Mouse (Mus musculus): ENCODE measurements around the gene Rom1. TPM values are rescaled to one million over a fixed set of nuclear protein-coding genes. Genes with fewer than 3 reads are reported as not detected.
"Not testable (repeated sequence)": the region's sequence is repeated elsewhere in the genome, so short reads cannot be mapped to it uniquely, and the experiment has no call there.

The Rom1 gene
- total RNA-seq, 2 experiments from 2014 or later, result 6.5 to 7.1 TPM

DNA sequence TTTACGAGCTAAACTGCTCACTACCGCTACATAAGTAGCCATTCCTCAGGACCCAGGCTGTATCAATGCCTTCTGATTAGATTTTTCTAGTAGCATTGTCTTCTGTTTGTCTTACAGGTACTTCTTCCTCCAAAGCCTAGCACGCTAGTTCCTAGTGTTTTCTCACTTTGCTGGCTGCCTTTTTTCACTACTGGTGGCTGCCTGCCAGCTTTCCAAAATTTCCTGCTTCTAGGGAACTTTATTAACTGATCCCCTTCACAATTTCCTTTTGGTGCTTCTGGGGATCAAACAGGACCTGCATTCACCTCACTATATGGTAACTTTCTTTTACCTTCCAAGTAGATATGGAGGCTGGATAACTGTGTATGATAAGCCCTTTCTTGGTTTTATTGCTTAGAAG lies 30.1 kb downstream of the Rom1 start:
- DNase-seq, result no peak
- intact Hi-C loops (cut with DNase I), result no loop called here

GRCm38 (mm10) chr19:8898576-8898975 lies 30.6 kb downstream of the Rom1 start:
- DNase-seq, result no peak
- intact Hi-C loops (cut with DNase I), result no loop called here

- peak; percentile 96 to 98 for DNase-seq
- intact Hi-C loops (cut with DNase I), result no loop called here
Measured at GRCm38 (mm10) chr19:8897865-8898495, 31.2 kb downstream of the Rom1 start, which contains the start of gene Ganab. Gene Ganab, plus strand, starts transcription at chr19:8898071.

DNA sequence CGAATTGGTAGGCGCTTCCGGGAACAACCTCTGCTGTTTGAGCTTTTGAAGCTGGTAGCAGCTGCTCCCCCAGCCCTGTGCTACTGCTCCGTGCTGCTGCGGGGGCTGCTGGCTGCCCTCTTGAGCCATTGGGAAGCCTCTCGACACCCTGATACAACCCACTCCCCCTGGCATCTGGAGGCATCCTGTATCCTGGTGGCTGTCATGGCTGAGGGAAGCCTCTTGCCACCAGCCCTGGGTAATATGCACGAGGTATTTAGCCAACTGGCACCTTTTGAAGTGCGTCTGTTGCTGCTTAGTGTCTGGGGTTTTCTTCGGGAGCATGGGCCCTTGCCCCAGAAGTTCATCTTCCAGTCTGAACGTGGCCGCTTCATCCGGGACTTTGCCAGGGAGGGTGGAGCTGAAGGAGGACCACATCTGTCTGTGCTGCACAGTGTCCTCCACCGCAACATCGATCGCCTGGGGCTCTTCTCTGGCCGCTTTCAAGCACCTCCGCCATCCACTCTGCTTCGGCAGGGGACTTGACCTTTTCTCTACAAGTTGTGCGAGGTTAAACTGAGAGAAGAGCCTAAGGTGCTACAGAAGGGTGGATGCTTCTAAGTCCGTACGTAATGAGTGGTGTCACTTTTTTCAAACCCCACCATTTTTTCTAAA lies 31.8 kb downstream of the Rom1 start:
- DNase-seq, result peak; percentile 60 to 72
- intact Hi-C loops (cut with DNase I), result not testable (repeated sequence)

- intact Hi-C loops (cut with DNase I); DNase-seq: not testable (repeated sequence)
Measured at GRCm38 (mm10) chr19:8896231-8896630, 32.9 kb downstream of the Rom1 start.

DNA sequence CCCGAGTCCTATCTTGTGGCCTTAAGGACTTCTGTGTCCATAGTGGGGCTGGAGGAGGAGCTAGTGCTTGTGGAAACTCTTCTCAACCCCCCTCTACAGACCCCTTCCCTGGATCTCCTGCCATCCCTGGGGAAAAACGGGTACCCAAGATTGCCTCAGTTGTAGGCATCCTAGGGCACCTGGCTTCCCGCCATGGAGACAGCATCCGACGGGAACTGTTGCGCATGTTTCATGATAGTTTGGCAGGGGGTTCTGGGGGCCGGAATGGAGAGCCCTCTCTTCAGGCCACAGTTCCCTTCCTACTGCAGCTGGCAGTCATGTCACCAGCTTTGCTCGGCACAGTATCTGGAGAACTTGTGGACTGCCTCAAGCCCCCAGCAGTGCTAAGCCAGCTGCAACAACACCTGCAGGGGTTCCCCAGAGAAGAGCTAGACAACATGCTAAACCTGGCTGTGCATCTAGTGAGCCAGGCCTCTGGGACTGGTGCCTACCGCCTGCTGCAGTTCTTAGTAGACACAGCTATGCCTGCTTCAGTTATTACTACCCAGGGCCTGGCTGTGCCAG lies 33.7 kb downstream of the Rom1 start:
- intact Hi-C loops (cut with DNase I), result no loop called here
- DNase-seq, result no peak

DNA sequence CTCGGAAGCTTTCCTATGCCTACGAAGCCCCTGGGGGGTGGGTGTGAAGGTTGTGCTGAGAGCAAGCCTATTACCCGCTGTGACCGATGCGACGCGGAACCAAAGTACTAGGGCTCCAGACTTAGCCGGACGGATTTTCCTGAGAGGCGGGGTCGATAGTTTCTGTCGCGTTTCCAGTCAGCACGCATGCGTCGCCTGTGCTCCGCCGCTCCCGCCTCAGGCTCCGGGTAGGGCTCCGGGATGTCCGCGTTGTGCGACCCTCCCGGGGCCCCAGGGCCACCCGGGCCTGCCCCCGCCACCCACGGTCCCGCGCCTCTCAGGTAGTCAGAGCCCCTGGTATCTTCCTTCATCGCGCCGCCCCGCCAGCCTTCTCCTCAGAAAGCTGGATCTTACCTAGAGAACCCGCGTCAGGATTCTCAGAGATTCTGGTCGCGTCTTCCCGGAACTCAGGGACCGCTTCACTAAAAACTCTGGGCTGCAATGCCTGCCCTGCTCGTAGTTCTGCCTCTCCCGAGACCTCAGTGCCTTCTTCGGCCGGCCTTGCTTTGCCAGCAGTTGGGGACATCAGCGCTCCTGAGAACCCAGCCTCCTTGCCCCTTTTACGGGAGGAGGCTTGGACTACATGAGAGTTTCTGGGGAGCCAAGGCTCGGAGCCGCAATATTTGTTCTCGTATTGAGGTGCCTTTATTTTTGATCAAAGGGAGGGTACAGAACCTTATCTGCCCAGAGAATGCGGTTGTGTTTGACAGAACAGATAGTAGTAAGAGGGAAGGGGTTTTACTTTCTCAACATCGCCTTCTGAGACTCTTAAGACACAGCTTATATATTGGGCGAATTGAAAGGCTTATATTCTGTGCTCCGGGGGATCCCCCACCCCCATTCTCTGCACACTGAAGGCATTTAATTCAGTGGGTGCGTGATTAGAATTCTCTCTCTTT lies 36.1 kb downstream of the Rom1 start, which contains the start of gene Ints5:
Gene Ints5 (plus strand): TSS at position 177 of the 938 bp plus-strand sequence.
- intact Hi-C loops (cut with DNase I), result no loop called here
- peak; percentile 91 to 92 for DNase-seq

DNA sequence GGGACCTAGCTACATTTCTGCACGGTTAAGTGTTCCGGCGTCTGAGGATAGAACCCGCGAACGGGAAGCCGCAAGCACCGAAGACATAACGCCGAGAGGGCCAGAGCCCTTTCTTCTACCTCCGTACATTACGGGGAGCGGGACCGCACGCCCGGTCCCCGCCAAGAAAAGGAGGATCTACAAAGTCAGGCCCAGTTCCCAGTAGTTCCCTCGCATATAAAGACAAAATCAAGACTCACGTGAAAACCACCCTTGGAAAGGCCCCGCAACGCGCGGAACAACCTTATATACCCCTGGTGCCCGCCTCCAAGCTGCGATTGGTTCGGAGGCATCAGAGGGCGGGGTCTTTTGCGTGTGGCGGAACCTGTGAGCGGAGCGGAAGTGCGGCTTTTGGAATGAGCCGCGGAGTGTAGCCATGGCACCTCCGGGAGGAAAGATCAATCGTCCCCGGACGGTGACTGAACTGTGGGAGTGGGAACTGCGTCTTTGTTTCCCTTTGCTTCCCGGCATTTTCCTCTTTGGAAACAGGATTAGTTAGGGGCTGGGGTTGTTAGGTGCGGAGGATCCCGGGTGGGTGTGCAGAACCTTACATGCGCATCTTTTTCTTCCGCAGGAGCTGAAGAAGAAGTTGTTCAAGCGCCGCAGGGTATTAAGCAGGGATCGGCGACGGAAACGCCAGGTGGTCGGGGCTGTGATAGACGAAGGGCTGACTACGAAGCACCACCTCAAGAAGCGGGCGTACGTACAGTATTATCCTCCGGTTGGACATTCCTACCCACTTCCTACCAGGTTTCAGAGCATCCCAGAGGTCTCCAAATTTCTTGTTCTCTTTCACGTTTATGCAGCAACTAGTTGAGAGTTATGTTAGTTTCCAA lies 40.4 kb downstream of the Rom1 start, which contains the start of the genes 1810009A15Rik and Gm49416:
Gene 1810009A15Rik (plus strand): TSS at position 343 of the 875 bp plus-strand sequence.
Gene Gm49416 (plus strand): TSS at position 416 of the 875 bp plus-strand sequence.
- DNase-seq, result peak; percentile 96 to 97
- intact Hi-C loops (cut with DNase I), result no loop called here

DNA sequence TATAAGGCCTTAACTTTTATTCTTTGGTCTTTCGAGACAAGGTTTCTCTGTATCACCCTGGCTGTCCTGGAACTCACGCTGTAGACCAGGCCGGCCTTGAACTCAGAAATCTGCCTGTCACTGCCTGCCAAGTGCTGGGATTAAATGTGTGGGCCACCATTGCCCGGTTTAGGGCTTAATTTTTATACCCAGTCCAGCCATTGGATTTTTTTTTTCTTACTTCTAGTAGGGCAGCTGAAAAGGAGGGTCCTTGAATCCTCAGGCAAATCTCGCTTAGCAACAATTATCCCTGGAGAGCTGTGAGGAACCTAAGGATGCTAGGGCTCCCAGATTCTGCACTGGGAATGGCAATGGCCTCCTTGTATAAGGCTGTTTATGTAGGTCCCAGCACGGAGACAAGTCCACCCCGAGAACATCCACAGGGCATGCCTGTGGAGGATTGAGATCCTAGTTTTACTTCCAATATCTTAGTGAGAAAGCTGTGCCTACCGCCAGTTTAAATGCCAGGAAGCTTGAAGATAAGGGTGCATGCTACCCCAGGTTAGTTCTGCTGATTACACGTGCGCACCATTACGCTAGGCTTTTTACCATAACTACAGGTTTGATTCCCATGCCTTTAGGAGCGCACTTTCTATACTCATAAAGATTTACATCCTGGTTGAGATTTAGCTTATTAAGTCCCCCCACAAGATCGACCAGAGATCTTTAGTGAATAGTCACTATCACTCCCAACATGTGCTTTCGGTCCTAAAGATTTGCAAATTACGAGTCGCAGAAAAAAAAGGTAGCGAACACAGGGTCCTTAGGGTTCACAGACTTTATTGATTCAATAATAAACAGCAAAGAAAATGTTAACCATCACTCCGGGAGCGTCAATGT lies 41.3 kb downstream of the Rom1 start:
- no peak for DNase-seq
- intact Hi-C loops (cut with DNase I), result no loop called here

DNA sequence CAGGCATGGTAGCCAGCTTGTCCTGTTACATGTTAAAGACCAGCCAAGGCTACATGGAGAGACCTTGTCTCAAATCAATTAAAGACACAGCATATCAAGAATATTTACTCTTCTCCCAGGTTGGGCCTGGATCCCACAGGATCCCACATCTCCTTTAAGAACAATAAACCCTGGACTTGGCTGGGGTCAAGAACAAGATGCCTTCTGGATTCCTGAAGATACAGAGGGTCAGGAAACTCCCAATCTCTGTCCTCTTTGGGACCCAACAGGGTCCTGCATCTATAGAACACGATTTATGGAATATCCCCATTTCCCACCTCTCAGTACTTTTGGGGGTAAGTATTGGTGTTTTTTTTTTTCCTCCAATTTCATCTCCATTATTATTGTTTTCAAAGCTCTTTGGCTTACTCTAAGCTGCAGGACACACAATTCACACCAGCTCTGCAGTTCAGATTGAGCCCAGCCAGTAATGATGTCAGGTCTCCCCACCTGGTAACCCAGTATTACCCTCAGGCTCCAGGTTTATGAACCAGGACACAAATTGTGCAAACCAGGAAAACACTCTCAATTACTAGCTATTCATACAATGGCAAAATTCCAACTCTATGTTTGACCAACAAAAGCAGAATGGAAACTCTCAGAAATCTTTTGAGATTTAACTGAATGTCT lies 42.1 kb downstream of the Rom1 start:
- intact Hi-C loops (cut with DNase I), result no loop called here
- DNase-seq, result no peak

DNA sequence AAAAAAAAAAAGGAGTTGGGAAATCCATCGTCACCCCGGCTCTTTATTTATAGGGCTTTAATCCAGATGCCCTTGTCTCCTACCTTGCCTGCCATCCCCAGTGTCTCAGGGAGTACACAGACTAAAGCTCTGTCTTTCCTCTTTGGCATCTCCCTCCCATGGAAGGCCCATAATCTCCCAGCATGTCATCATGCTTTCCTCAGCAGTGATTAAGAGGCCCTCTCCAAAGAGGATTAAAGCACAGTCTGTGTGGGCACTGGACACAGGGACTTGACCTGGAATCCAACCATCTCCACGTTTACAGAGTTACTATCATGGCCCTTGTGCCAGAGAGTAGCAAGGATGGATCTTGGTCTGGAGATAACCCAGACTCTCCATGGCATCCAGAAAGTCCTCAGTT lies 45.5 kb downstream of the Rom1 start, which contains the start of the genes Lbhd1 and Gm49403:
Gene Lbhd1 (plus strand): TSS at position 117 of the 400 bp plus-strand sequence.
Gene Gm49403 (plus strand): TSS at position 315 of the 400 bp plus-strand sequence.
- intact Hi-C loops (cut with DNase I), result no loop called here

DNA sequence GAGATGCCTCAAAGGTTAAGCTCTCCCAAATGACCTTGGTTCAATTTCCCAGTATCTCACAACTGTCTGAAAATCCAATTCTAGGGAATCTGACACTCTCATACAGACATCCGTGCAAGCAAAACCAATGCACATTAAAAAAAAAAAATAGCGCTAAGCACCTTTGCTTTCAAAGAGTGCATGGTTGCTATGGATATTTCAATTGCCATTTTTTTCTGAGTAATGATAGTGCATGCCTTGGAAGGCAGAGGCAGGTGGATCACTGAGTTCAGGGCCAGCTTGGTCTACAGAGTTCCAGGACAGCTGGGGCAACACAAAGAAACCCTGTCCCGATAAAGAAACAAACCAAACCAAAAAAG lies 48.1 kb downstream of the Rom1 start:
- intact Hi-C loops (cut with DNase I), result no loop called here

More for the DNA sequence above, 45.5 kb downstream of the Rom1 start, which contains the start of the genes Lbhd1 and Gm49403:
- no peak for DNase-seq

DNA sequence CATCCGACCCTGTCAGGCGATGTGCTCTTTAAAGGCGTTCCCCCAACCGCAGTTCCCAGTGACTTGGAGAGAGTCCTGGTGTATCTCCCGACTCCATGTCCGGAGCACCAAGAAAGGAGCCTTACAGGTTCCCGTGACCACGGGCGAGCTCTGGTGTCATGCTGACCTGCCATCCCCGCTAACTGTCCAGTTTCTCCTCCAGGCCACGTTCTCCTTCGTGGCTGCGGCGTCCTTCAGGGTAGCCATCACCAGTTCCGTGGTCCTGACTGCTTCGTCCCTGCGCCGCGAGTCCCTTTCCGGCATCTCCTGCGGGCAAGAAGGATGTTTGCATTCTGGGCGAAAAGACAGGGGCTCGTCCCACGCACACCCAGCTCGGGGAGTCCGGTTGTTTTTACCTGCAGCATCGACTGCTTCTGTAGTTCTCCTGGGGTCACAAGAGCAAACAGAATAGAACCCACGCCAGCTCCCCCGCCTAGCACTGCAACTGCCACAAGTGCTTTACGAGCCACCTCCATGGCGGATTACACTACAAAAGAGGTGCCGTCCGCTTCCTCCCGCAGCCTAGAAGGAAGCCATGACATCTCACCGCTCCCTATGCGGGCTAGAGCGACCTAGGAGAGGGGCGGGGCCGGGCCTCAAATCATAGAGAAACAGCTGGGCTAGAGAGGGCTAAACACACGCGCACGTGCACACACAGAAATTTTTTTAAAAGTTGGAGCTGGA lies 48.7 kb downstream of the Rom1 start, which contains the start of gene Uqcc3:
Gene Uqcc3 (minus strand): TSS at position 613 of the 723 bp plus-strand sequence.
- peak; percentile 92 to 94 for DNase-seq
- intact Hi-C loops (cut with DNase I), result no loop called here

More for the DNA sequence above, 48.1 kb downstream of the Rom1 start:
- DNase-seq, result no peak
